Mouse (Mus musculus) layer of hippocampus, postnatal 14 days (tissue): Measurements from ENCODE around the gene Rassf6. TPM values are rescaled to one million over a fixed set of nuclear protein-coding genes. Genes with fewer than 3 reads are reported as not detected.

ENCODE experiments used
- DNase-seq, 2 experiments: peaks; one replicate each; pipeline ENCODE4 v3.0.0; 2021 to 2022; ENCODE audit warnings: low spot score in 2 of 2, mixed read lengths in 1 of 2
- long read RNA-seq, 2 experiments: library from polyadenylated mRNA; stranded (forward); transcript quantifications; one replicate each; pipeline ENCODE4 v2.0.0; 2021
- total RNA-seq, 2 experiments: library from RNA; stranded (reverse); gene quantifications; 2 replicates each; pipeline ENCODE4 v1.2.3; 2021

Gene Rassf6
- under 1 TPM; 0.32 to 0.52 TPM for total RNA-seq
- long read RNA-seq, experiment 1 = 0 reads
- long read RNA-seq, experiment 2, partial matches to known transcripts = 1 of 2 reads
- long read RNA-seq, experiment 2, other reads (novel, unspliced or antisense) = 1 of 2 reads

GRCm38 (mm10) chr5:90640286-90641217, at the start of gene Rassf6:
Gene Rassf6 (minus strand): TSS chr5:90640657.
- no peak for DNase-seq

- no peak for DNase-seq
These were observed 49.1 kb upstream of the Rassf6 start for GRCm38 (mm10) chr5:90689426-90690128.

GRCm38 (mm10) chr5:90687913-90688312, 47.5 kb upstream of the Rassf6 start:
- no peak for DNase-seq

- no peak for DNase-seq
These were observed 44.5 kb upstream of the Rassf6 start for GRCm38 (mm10) chr5:90684994-90685393.

GRCm38 (mm10) chr5:90681842-90682241, 41.4 kb upstream of the Rassf6 start:
- DNase-seq = no peak

DNA sequence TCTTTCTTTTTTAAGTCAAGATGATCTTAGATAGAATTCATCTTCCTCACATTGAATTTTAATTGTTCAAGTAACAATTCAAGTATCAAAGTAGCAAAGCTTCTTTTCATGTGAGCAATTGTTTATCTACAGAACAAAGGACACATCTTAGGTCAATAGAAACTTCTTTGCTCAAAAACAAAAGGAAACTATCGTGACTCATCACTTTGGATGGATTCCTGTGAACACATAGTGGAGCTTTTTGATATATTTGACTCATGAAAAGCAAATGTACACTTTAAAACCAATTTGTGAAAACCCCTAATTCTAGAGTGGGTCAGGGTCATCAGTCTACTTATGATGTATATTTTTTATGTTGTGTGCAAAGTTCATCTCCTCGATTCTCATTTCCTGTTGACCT, 37.1 kb upstream of the Rassf6 start:
- no peak for DNase-seq

- no peak for DNase-seq
These were observed 21.4 kb upstream of the Rassf6 start for GRCm38 (mm10) chr5:90661852-90662251.

DNA sequence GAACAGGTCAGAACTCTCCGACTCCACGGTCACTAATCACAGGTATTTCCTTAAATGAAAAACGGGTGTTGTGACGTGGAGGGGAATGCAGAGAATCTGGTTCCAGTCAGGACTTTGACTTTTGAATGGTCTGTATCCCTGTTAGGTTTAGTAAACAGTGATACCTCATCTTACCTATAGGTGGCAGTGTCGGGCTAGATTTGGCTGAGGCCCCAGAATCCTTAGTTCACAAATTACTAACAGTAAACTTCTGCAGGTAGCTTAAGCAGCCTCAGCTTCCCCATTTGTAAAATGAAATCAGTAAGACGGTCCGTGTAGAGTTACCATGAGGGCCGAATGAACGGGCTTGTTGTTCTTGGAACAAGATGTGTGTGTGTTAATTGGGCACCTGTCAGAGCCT, 21.0 kb upstream of the Rassf6 start:
- peak; percentile 41 to 53 for DNase-seq

DNA sequence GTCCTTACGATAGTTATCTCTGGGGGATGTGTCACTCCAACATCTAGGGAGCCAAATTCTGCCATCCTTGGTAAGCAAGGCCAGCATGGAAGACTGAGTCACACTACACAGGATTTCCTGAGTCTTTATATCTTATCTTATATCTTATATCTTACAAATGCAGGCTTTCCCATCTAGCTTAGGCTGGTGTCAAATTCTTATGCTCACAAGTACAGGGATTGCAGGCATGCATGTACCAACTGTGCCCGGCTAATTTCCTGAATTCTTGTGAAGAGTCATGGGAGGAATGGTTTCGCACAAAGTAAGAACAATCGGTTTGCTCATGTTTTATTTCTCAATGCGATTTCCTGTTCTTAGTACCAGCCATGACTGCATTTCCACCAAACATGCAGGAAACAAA, 20.0 kb upstream of the Rassf6 start:
- no peak for DNase-seq

- no peak for DNase-seq
These were observed 16.2 kb upstream of the Rassf6 start for GRCm38 (mm10) chr5:90656681-90657080.

- DNase-seq = no peak
These were observed 15.4 kb upstream of the Rassf6 start for GRCm38 (mm10) chr5:90655891-90656290.

DNA sequence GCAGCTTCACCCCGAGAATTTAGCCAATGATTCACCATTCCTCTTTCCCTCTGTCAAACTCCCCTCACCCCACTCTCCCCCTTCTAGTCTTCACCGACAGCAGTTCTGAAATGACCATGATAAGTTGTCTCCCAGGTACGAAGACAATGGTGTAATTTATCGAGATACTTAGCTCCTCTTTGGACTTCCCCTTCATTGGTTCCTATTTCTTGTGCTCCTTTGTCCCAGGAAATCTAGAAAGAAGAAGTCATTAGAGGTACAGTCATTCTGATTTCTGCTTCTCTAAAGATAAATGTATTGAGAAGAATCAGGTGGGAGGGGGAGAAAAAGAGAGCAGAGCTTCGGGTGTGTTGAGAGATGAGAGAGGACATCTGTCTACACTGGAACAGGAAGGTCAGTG, 14.3 kb upstream of the Rassf6 start:
- DNase-seq = no peak

DNA sequence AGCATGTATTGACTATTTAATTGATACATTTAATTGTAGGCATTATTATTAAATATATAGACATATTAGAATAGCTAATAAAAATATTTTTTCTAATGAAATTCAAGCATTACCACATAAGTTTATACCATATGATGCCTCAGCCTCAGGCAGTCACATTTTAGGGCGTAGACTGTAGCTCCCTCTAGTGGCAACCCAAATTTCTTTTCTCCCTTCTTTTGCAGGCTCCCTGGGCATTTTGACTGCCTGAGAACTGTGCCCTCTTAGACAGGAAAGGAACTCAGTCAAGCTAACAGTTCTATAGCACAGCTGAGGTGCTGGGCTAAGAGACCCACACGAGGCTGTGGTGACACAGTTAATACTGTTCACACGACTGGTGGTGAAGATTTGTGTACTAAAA, 12.3 kb upstream of the Rassf6 start:
- peak; percentile 37 to 83 for DNase-seq

DNA sequence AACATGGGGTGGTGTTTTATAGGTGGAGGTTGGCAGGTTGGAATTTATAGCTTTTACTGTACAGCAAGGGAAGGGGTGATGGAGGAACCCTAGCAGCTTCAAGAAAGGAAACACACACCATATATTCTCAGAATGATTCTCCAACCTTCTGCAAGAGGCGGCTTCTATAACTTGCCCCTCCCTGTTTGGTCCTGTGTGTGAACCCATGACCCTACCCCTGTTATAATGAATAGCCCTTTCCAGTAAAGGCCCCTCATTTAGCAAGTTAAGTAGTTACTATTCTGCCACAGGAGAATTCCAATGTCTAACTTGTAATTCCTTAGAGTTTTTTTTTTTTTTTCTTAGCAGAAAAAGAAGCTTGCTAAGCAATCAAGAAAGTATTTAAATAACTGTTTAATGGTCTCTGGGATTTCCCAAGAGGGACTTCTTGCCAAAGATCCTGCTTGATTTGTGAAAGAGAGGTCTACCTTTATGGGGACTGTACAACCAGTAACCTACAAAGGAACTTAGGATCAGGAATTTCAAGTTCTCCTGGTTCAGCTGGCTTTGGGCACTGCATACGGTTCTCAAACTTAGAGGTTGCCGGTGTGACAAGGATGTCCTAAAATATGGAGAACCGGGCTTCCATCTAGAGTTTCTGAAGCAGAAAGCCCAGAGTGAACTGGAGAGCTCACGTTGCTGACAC, 10.2 kb upstream of the Rassf6 start:
- no peak for DNase-seq

GRCm38 (mm10) chr5:90647473-90647872, 7.0 kb upstream of the Rassf6 start:
- DNase-seq = no peak

DNA sequence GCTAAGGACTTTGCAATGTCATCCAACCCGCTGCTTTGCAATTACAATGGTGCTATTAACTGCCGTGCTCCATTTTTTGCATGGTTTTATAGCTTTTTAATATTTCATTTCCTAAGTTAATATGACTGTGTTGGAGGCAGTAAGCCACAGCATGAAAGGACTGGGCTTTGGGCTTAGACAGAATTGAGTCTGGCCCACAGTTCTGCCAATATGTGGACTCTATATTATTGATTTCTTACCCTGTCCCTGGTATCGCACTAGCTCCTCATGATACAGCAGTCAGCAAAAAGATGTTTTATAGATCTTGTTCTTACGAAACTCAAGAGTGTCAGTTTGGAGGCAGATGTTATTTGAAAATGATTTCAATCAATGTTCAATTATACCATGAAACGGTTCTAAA, 5.9 kb upstream of the Rassf6 start:
- DNase-seq = no peak

DNA sequence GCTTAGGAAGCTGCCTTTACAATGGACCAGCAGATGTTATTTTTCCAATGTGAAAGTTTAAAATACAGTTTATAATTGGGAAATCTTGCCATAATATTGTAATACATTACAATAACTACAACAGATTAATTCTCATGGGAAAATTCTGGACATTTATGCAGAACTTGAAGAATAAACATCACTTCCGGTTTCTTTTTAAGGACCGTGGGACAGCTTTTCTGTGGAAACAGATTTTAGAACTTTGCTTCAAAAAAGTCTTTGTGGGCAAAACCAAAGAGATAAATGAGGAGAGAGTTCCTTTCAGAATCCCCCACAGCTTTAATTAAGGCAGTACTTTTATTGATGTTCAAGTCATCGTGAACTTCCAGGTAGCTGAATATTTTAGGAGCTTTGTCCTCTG, 5.1 kb upstream of the Rassf6 start:
- no peak for DNase-seq

GRCm38 (mm10) chr5:90641218-90641610, 757 bp upstream of the Rassf6 start:
- no peak for DNase-seq

GRCm38 (mm10) chr5:90634885-90635284, 5.6 kb downstream of the Rassf6 start:
- DNase-seq = no peak

- DNase-seq = no peak
These were observed 11.9 kb downstream of the Rassf6 start for GRCm38 (mm10) chr5:90628530-90628929.

GRCm38 (mm10) chr5:90628011-90628410, 12.4 kb downstream of the Rassf6 start:
- DNase-seq = no peak

- no peak for DNase-seq
These were observed 13.0 kb downstream of the Rassf6 start for GRCm38 (mm10) chr5:90627423-90627822.
